Mouse (Mus musculus) E14TG2a.4 (cell line): ENCODE measurements around the gene Abr.

ENCODE experiments used
- CTCF ChIP-seq: conservative IDR thresholded peaks from 2 replicates; pipeline ENCODE4 v1.5.1; 2014; ENCODE audit warnings: low read length
- POU5F1 ChIP-seq: IDR thresholded peaks from 2 replicates; pipeline ENCODE4 v1.6.1; 2014; ENCODE audit warnings: low read length, borderline replicate concordance

DNA sequence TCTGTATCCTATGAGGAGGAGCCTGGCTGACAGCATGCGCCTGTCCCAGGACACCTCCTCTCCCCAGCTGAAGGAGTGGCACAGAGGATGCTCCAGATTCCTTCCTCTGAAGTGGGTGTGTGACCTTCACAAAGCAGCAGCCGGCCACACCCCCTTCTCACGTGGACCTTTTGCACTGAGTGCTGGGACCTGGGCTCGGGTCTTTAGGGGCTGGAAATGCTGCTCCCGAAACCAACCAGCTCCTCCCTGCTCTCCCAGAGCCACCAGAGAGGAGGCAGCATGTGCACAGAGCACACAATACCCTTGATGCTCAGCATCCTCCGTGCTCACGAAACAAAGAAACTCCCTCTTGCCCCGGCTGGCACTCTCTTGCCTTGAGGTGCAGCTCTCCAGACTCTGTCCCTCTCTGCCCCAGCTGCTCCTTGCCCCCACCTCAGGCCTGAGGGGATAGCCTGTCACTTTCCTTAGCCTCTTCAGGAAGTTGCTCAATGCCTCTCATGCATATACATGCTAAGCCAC is 154.6 kb downstream of the Abr start:
- TF ChIP-seq CTCF, result no peak
- no peak for TF ChIP-seq POU5F1
